Mouse (Mus musculus) cerebellum, adult 8-10 months (tissue): ENCODE data around the gene Vars2.

Experiments used
- DNase-seq: peaks from one replicate; pipeline ENCODE4 v3.0.0; 2022

Vars2 gene

GRCm38 (mm10) chr17:35617127-35617526, 50.3 kb downstream of the Vars2 start:
- DNase-seq = no peak
